Mouse (Mus musculus) forebrain, postnatal 0 days (tissue): ENCODE data around the gene Gjd2. TPM values are rescaled to one million over a fixed set of nuclear protein-coding genes. Genes with fewer than 3 reads are reported as not detected.

ENCODE experiments used
- ATAC-seq: fragments of 200-750 bp; cut with Nextera tagmentation; 2 replicates; pipeline ENCODE4 v1.8.0; 2017; ENCODE audit warnings: mild to moderate bottlenecking, moderate library complexity
- DNase-seq: peaks from one replicate; pipeline ENCODE4 v3.0.0-alpha.2; 2015
- H3K27ac ChIP-seq: fragments of 300-500 bp; sonication (generic); 2 replicates; pipeline ENCODE4 v1.5.1; 2014; ENCODE audit warnings: low read depth, mild to moderate bottlenecking, antibody characterized with exemption, low read length, moderate library complexity, mixed read lengths
- H3K27me3 ChIP-seq: fragments of 300-500 bp; sonication (generic); 2 replicates; pipeline ENCODE4 v1.6.1; 2014; ENCODE audit warnings: mild to moderate bottlenecking, low read length, mixed read lengths; ENCODE audit not compliant: insufficient read depth
- H3K36me3 ChIP-seq: fragments of 300-500 bp; sonication (generic); 2 replicates; pipeline ENCODE4 v1.6.1; 2014; ENCODE audit warnings: mild to moderate bottlenecking, moderate library complexity; ENCODE audit not compliant: insufficient read depth
- H3K4me1 ChIP-seq: fragments of 300-500 bp; sonication (generic); 2 replicates; pipeline ENCODE4 v1.6.1; 2014; ENCODE audit warnings: antibody characterized with exemption; ENCODE audit not compliant: insufficient read depth
- H3K4me2 ChIP-seq: fragments of 300-500 bp; sonication (generic); 2 replicates; pipeline ENCODE4 v1.6.1; 2014; ENCODE audit warnings: low read depth, mild to moderate bottlenecking, moderate library complexity
- H3K4me3 ChIP-seq: fragments of 300-500 bp; sonication (generic); 2 replicates; pipeline ENCODE4 v1.5.1; 2014; ENCODE audit warnings: low read depth, low read length, mixed read lengths
- H3K9ac ChIP-seq: fragments of 300-500 bp; sonication (generic); 2 replicates; pipeline ENCODE4 v1.6.1; 2014; ENCODE audit warnings: mild to moderate bottlenecking
- H3K9me3 ChIP-seq: fragments of 300-500 bp; sonication (generic); 2 replicates; pipeline ENCODE4 v1.6.1; 2016; ENCODE audit warnings: low read length
- CTCF ChIP-seq: sonication (generic); IDR thresholded peaks from 2 replicates; pipeline ENCODE4 v1.5.1; 2016; ENCODE audit warnings: antibody characterized with exemption, control low read depth, low read depth
- WGBS: fragments of 180-500 bp; shearing (Covaris S2); extraction: QIAGEN DNeasy Blood & Tissue Kit; methylation state at CpG from one replicate; pipeline ENCODE4 v1.1.7; 2014; 5-methylcytosine and 5-hydroxymethylcytosine counted together
- polyA plus RNA-seq: library from polyadenylated mRNA; unstranded; fragments of >200 nt; fragmentation: Nextera tagmentation; extraction: Ambion mirVana; gene quantifications from 2 replicates; pipeline ENCODE4 v1.2.1, GENCODE M21; 2015
- total RNA-seq: library from RNA; depleted of rRNA; stranded (reverse); fragments of >200 nt; gene quantifications from 2 replicates; pipeline ENCODE4 v1.2.3, GENCODE M21; 2014; rRNA removed

Gene Gjd2
- 26.4 and 37.7 TPM in 2 replicates for total RNA-seq
- 4.2 and 6.6 TPM in 2 replicates for polyA plus RNA-seq

DNA sequence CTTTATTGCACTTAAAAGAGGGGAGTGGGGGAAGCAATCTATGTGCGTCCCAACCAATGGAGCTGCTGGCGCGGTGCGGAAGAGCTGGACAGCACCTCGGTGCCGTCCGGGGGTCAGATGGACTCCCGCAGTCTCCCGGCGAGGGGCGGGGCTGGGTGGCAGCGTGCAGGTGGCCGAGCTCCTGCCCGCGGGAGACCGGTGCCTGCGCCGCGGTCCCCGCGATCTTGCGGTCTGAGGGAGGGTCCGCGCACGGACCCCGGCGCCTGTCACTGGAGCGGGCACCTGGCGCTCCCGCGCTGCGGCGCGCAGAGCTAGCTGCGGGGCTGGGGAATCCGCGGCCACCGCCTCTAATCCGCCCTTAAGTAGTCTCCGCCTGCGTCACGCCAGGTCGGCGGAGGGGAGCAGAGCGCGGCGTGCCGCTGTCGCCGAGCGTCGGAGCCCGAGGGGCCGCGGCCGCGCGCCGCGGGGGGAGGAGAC lies at the start of gene Gjd2:
TSS of gene Gjd2 (minus strand) at position 325 of the 477 bp plus-strand sequence.
- ATAC-seq (peak; percentile 84), DNase-seq (peak; percentile 67)
- H3K9ac ChIP-seq = peak within 1 kb of the TSS; percentile 83
- H3K4me2 ChIP-seq = peak within 1 kb of the TSS; percentile 81
- no peaks in the 10 kb centered on the region for H3K36me3 ChIP-seq
- no peak for TF ChIP-seq CTCF
- H3K9me3 ChIP-seq = no peaks in the 10 kb centered on the region
- H3K4me3 ChIP-seq = peak within 1 kb of the TSS; percentile 60
- H3K27ac ChIP-seq = peak within 1 kb of the TSS; percentile 76
- peaks cover 9% of the 10 kb centered on the region; the same call in 1 of the 2 replicates for H3K27me3 ChIP-seq
- whole genome bisulfite sequencing = under 1% methylated on average over 60 of the region's 60 CpGs
- no peaks in the 10 kb centered on the region for H3K4me1 ChIP-seq

DNA sequence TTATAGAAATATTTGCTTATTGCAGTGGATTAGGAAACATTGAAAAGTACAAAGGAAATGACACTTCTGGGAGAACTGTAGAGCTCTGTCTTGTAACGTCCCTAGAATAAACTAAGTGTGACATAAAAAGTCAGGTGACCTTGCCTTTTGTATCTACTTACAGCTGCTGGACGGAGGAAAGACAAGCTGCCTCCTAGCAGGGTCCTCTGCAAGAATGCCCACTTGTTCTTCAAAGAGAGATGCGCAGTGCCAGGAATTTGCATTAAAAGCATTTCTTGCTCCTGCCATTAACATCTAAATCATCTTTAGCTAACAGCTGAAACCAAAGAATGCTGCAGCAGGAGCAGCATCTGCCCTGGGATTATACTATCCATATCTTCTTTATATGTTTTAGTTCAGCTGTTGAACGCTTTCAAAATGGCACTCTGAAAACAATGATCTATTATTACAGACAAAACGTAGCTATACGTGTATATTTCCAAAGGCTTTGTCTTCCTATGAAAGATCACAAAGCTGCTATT lies 46.7 kb upstream of the Gjd2 start:
- Histone ChIP-seq H3K9ac (no peak overlapping the region), H3K27ac (no peak overlapping the region), H3K36me3 (no peaks in the 10 kb centered on the region), H3K4me2 (no peak overlapping the region), H3K4me3 (no peak overlapping the region), H3K9me3 (no peaks in the 10 kb centered on the region), H3K27me3 (no peaks in the 10 kb centered on the region), H3K4me1 (no peaks in the 10 kb centered on the region)
- ATAC-seq (no peak), DNase-seq (no peak)
- no peak for TF ChIP-seq CTCF
- WGBS = 45% methylated on average over 6 of the region's 6 CpGs

DNA sequence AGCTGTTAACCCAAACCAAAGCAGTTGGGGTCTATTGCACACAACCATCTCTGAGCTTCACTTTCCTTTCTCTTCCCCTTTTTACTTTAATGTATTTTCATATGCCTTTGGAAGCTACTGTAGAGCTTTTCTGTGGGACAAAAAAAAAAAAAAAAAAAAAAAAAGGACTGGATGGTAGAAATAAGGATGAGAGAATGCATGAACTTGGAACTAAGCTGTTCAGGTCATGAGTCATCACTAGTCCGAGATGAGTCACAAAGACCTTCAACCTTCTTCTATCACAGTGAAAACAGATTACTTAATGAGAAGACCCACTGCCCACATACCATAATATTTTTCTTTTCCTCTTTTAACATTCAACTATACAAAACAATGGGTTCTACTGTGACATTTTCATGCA lies 46.2 kb upstream of the Gjd2 start:
- H3K4me1 ChIP-seq = no peaks in the 10 kb centered on the region
- H3K27me3 ChIP-seq = no peaks in the 10 kb centered on the region
- TF ChIP-seq CTCF = no peak
- no peak for ATAC-seq
- no peaks in the 10 kb centered on the region for H3K36me3 ChIP-seq
- H3K4me2 ChIP-seq = no peak overlapping the region
- H3K9ac ChIP-seq = no peak overlapping the region
- 73% methylated on average over 1 of the region's 1 CpGs for WGBS
- H3K9me3 ChIP-seq = no peaks in the 10 kb centered on the region
- no peak overlapping the region for H3K4me3 ChIP-seq
- no peak for DNase-seq
- H3K27ac ChIP-seq = no peak overlapping the region

DNA sequence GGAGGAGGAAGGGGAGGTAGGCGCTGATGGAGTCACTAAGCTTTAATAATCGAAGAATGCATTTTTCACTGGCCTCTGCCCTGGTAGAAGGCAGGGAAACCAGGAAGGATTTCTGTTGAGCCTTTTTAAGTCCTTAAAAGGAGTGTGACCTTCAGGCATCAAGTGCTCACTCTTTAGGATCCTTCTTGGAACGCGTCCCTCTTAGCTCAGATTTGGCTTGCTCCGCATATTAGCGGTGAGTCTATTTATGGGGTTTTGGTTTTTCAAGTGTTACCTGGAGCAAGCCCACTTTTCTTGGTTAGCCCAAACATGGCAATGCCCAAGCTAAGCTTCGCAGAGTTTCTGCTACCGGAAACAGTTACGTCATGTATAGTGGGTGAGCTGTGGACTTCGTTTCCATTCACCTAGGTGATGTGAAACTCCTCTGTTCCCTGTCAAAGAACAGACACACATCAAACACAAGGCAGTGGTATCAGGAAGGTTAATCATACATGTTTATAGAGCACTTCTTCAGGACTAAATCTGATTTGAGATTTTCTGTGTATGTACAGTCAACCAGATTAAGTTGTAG lies 44.9 kb upstream of the Gjd2 start:
- Histone ChIP-seq H3K4me1 (no peaks in the 10 kb centered on the region), H3K36me3 (no peaks in the 10 kb centered on the region), H3K27me3 (no peaks in the 10 kb centered on the region), H3K4me3 (no peak overlapping the region), H3K27ac (no peak overlapping the region), H3K9me3 (no peaks in the 10 kb centered on the region), H3K9ac (no peak overlapping the region), H3K4me2 (no peak overlapping the region)
- DNase-seq (no peak), ATAC-seq (no peak)
- no peak for TF ChIP-seq CTCF
- 91% methylated on average over 10 of the region's 10 CpGs for WGBS

DNA sequence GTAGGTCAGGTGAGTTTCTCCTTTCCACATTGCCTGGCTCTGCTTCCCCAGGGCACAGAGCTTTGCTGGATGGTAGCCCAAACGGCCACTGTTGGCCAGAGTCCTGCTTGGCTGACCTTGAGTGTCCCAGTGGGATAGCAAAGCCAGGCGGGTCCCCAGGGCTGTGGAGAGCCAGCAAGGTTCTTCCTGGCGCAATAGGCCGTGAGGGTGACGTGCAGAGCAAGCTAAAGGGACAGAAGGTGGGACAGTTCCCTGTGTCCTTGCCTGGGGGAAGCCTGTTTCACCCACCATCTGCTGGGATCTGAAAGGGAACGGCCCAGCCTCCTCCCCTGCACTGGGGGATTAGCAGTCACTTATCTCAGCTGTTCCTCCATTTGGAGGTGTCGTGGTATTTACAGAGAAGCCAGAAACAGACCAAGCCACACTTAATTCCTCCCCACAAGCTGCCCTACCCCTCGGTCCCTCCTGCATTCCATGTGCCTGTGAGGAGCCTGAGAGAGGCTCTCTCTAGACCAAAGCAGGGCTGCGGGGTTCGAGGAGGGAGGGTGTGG lies 44.0 kb upstream of the Gjd2 start:
- Histone ChIP-seq H3K4me2 (no peak overlapping the region), H3K4me1 (no peaks in the 10 kb centered on the region), H3K36me3 (no peaks in the 10 kb centered on the region), H3K9ac (no peak overlapping the region), H3K27me3 (no peaks in the 10 kb centered on the region), H3K9me3 (no peaks in the 10 kb centered on the region), H3K27ac (no peak overlapping the region), H3K4me3 (no peak overlapping the region)
- ATAC-seq (peak; percentile 18; the same call in 1 of the 2 replicates), DNase-seq (no peak)
- 19% methylated on average over 10 of the region's 10 CpGs for WGBS
- no peak for TF ChIP-seq CTCF

DNA sequence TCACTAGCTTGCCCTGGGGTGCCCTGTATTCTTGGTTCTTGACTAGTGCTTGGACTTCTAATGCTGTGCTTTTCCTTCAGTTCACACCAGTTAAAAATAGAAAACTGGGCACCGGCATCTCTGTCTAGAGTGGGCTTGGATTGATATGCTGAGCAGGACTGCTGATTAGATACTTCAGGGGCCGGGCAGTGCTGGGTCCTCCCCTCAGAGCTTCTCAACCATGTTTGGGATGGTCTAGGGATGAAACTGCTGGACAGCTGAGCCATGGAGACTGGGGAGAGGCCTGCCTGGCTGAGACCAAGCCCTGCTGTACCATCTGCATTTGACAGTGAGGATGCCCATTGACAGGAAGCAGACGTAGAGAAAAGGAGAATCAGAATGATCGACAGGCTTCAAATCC lies 40.7 kb upstream of the Gjd2 start:
- Histone ChIP-seq H3K27ac (no peak overlapping the region), H3K4me3 (no peak overlapping the region), H3K4me2 (no peak overlapping the region), H3K27me3 (no peaks in the 10 kb centered on the region), H3K36me3 (no peaks in the 10 kb centered on the region), H3K9ac (no peak overlapping the region), H3K9me3 (no peaks in the 10 kb centered on the region), H3K4me1 (no peaks in the 10 kb centered on the region)
- TF ChIP-seq CTCF = no peak
- WGBS = 86% methylated on average over 4 of the region's 4 CpGs
- ATAC-seq = no peak
- DNase-seq = no peak

DNA sequence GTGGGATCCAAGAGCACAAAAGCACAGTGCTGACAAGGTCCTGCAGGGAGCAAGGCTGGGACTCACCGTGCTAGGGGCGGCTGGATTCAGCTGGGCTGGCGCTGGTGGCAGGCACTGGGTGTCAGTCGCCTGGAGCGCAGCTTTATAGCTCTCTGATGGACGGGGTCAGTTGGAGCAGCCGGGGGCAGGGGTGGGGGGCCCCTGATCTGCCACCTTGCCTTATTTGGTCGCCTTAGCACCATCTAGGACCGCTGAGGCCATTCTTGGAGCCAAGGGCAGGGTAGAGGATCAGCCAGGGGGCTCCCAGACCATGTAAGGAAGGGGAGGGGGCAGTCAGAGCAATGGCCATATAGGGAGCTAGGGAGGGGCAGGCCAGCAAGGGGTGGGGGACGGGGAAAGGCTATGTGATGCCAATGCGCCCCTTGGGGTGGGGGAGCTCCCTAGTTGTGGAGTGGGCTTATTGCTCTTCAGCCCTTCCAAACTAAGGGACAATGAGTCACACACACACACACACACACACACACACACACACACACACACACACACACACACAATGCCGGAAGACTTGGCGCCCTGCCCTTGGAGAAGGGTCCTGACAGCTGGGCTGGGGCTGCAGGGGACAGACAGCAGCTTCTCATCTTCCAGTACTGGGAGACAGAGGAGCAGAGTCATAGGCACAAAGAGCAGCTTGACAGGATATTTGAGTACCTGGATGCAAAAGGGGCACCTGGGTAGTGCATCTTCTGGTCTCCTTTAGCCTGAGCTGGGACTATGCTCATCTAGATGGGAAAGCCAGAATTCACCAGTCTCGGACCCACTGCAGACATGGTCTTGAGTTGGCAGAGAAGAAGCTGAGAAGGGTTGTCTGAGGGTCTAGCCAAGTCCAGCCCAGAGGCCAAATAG lies 39.5 kb upstream of the Gjd2 start, which contains the start of gene Actc1:
TSS of gene Actc1 (minus strand) at position 853 of the 903 bp plus-strand sequence.
- ATAC-seq = no peak
- no peaks in the 10 kb centered on the region for H3K4me1 ChIP-seq
- H3K9me3 ChIP-seq = no peaks in the 10 kb centered on the region
- no peaks in the 10 kb centered on the region for H3K27me3 ChIP-seq
- no peak for TF ChIP-seq CTCF
- H3K36me3 ChIP-seq = no peaks in the 10 kb centered on the region
- WGBS = 54% methylated on average over 14 of the region's 14 CpGs
- H3K4me3 ChIP-seq = no peak within 1 kb of the TSS
- no peak within 1 kb of the TSS for H3K9ac ChIP-seq
- no peak within 1 kb of the TSS for H3K4me2 ChIP-seq
- H3K27ac ChIP-seq = no peak within 1 kb of the TSS
- no peak for DNase-seq
